Mouse (Mus musculus) CD8-positive naive resting alpha-beta T cell, adult 2 months (primary cell): Measurements from ENCODE around the gene Gspt1.
"Not testable (repeated sequence)": the region's sequence is repeated elsewhere in the genome, so short reads cannot be mapped to it uniquely, and the experiment has no call there.

Experiments used
- DNase-seq, 2 experiments: peaks; one replicate each; pipeline ENCODE4 v3.0.0; 2022; ENCODE audit warnings: low read depth in 2 of 2, low spot score in 2 of 2

Gspt1 gene

DNA sequence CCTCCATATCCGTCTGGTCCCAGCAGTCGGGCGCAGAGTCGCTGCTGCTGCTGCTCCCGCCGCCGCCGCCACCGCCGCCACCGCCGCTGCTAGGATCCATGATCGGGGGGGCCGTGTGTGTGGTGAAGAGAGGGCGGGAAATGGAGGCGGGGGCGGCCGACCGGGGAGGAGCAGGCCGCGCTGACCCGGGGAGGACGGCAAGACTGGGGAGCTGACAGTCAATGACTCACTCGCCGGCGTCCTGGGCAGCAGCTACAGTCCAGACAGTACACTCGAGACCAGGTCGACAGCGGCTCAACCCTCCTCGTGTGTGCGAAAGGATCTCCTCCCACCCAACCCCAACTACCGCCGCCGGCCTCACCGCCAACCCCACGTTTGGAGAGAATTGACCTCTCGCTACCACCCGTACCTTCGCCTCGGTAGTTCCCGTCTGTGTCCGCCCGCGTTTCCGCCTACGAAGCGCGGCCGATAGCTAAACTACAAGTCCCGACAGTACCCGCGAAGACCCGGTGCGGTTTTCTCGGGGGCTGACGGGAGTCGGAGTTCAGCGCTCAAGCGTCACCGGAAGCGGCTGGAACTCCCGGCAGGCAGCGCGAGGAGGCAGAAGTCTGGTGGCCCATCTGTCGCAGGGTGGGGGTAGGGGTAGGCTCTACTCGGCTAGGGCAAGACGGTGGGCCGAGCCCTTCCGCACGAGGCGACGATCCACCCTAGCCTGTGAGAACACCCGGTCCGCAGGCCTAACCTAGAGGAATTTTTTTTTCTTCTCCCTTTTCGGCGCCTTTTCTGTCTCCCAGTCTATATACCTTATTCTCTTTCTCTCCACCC is at the start of gene Gspt1:
TSS of gene Gspt1 (minus strand) at position 428 of the 825 bp plus-strand sequence.
- DNase-seq = peak; percentile 96 to 97

DNA sequence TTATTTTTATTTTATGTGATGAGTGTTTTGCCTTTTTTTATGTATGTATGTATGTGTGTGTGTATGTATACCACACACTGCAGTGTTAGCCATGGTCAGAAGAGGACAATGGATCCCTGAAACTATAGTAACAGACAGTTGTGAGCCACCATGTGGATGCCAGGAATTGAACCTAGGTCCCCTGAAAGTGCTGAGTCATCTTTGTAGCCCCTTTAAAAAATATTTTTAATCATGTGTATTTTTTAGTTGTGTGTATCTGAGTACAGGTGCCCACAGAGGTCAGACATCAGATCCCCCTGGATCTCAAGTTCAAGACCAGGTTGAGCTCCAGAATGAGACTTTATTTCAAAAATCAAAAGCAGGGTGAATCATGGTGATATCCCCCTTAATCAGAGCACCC is 49.6 kb upstream of the Gspt1 start:
- no peak for DNase-seq

DNA sequence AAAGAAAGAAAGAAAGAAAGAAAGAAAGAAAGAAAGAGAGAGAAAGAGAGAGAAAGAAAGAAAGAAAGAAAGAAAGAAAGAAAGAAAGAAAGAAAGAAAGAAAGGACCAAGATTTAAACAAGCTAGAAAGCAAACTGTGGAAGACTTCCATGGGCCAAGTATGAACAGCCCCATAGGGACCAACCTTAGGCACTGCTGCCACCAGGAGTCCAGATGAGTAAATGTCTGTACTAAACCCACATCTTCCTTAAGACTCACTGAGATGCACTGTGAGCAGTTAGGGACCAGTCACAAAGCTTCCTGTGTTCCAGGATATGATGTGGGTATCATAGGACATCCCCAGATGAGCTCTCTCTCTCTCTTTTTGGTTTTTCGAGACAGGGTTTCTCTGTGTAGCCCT is 43.6 kb upstream of the Gspt1 start:
- not testable (repeated sequence) for DNase-seq

DNA sequence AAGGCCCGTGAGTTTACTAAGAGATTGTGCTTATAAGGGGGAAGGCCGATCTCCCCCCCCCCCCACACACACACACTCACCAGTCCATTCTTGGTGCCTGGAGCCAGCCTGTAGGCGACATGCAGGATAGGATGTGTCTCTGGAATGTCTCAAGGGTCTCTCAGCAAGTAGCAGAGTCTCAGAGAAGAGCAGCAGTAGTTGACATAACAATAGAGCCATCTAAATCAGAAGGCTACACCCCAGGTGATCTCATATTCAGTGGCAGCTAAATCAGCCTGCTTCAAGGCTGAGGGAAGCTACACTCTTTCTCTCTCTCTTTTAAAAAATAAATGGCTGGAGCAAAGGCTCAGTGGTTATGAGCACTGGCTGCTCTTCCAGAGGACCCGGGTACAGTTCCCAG is 41.5 kb upstream of the Gspt1 start:
- DNase-seq = not testable (repeated sequence)

DNA sequence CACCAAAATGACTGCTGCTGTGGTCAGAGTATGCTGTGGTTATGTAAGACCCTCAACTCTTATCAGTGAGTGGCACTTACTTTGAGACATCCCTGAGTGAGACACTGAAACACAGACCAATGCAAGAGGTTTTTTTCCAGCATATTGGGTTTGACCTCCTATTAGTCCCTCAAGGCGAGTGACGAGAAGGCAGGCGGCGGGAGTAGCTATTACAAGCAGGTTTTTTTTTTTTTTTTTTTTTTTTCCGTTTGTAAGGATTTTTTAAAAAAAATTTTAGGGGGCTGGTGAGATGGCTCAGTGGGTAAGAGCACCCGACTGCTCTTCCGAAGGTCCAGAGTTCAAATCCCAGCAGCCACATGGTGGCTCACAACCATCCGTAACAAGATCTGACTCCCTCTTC is 34.7 kb upstream of the Gspt1 start:
- not testable (repeated sequence) for DNase-seq

DNA sequence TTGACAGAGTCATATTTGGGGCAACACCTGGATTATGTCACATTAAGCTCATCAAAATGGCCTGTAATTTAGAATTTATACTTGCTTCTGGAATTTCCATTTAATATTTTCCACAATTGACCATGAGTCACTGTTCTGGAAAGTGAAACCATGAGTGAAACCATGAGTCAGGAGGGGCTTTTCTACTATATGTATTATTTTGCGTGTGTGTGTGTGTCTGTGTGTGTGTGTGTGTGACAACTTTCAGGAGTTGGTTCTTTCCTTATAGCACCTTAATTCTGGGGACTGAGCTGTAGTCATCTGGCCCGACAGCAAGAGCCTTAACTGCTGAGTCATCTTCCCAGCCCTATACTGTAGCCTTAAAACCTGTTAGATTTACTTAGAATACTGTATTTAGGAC is 31.8 kb upstream of the Gspt1 start:
- DNase-seq = no peak

DNA sequence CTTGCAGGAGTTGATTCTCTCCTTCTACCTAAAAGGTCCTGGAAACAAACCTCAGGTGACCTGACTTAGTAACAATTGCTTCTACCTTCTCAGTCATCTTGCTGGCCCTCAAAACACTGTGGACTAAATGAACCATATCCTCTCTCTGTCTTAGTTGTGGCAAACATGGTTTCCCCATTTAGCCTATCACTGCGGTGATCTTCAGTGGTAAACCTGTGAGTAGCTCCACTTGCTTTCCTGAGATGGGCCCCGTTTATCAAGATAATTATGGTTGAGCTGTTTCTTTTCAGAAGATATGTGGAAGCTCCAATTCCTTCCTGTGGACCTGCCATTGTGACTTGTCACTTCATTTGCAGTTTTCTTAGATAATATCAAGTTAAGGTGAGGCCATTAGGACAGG is 30.8 kb upstream of the Gspt1 start:
- no peak for DNase-seq

DNA sequence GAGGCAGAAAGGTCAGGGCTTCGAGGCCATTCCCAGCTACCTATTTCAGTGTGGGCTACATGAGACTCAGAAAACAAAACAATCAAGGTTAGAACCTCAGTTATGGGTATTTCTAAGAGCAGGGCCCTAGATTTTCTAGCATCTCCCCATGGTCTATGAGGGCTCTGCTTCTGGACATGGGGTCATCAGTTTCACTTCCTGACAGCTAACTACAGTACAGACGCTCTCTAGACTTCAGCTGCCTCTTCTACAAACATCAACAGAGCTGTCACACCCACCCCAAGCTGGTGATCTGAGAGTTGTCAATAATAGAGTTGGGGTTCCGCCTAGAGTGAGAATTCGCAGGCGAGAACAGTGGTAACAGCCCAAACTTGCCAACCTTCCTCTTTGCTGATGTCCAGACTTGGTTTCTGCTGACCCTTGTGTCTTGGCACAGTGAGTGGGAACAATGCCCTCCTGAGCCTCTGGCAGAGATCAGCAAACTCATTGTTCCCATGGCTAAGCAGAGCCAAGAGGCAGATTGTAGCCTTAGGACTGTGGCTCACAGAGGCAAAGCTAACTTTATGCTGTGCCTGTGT is 28.6 kb upstream of the Gspt1 start:
- DNase-seq = no peak

DNA sequence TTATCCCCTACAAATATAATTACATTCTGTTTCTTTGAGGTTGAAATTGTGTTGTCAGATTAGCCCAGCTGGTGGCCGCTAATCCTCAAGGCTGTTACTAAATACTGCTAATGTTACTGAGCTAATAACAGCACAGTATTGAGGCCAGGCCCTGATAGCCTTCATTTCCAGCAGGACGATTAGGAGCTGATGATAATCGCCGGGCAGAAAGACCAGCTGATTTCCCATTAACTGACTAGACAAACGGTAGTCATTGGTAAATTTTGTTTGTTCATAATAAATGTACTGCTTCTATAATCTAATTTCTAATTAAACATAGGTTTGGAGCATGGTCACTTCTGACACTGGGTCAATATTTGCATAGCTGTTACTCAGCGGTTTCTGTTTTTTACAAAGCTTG is 24.7 kb upstream of the Gspt1 start:
- no peak for DNase-seq

DNA sequence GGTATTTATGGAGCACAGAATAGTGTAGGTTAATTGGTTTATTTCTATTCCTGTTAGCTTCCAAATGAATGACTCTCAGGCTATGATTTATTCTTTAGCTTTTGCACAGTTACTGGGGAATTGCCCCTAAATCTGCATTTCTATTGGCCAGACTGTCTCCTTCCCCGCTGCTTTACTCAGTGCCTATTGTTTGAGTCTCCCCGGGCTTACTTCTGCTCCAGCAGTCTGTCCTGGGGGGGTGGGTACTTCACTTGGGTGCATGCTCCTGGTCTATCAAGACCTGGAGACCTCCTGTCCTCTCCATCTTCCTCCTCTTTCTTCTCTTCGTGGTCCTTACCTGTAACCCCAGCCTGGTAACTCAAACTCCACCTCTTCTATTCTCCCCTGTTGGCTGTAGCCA is 22.8 kb upstream of the Gspt1 start:
- no peak for DNase-seq

DNA sequence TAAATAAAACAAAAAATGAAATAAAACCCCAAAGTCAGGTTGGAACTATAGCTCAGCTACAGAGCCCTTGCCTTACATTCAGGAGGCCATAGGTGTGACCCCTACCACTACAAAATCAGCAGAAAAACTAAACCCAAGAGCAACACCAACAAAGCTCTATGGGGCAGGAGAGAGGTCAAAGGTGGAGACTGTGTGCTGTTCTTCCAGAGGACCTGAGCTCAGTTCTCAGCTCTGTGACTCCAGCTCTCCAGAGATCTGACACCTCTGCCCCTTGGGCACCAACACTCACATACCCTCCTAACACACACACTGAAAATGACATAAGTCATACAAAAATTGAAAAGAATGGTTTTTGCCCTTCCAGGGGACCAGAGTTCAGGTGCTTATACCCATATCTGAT is 16.9 kb upstream of the Gspt1 start:
- DNase-seq = no peak

DNA sequence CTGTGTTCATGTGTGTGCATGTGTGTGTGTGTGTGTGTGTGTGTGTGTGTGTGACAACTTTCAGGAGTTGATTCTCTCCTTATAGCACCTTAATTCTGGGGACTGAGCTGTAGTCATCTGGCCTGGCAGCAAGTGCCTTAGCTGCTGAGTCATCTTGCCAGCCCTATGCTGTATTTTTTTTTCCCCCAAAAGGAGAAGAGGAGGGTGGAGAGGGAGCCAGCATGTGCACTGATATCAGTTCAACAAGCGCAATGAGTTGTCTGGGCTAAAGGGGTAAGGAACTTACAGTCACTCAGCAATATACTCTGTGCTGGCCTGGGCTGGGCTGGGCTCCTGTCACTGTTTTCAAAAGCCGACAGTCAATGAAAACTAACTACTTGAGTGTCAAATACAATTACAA is 16.5 kb upstream of the Gspt1 start:
- no peak for DNase-seq

DNA sequence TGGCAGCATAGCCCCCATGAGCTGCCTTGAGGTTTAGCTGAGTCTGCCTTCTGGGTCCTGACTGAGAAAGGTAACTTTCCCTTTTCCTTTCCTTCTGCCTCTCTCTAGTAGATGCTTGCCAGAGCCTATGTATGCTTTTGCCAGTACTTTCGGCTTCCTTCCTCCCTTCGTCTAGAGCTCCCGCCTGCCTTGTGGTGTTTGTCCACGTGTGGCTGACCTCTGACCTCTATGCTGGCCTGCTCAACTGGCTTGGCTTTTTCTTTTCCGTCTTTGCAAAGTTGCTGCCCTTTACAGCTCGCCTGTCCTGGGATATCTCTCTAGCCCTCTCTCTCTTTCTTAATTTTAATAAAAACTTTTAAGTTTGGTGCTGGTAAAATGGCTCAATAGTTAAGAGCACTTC is 15.7 kb upstream of the Gspt1 start:
- DNase-seq = no peak

DNA sequence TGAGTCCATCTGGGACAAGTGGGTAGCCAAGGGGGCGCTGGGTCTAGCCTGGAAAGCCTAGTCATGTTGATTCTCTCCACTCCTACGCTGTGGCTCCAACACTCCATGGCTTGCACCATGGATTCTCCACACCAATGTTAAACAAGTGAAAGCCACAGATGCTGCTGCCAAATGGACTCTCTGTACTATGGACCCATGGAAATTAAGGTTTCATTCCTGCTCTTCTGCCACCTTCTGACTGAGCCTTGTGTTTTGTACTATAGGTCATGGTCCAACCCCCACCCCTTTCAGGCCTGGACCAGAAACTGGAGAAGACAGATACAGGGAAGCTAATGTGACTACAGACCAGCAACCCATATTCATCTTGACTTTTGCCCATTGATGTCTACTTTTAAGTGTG is 12.4 kb upstream of the Gspt1 start:
- no peak for DNase-seq

DNA sequence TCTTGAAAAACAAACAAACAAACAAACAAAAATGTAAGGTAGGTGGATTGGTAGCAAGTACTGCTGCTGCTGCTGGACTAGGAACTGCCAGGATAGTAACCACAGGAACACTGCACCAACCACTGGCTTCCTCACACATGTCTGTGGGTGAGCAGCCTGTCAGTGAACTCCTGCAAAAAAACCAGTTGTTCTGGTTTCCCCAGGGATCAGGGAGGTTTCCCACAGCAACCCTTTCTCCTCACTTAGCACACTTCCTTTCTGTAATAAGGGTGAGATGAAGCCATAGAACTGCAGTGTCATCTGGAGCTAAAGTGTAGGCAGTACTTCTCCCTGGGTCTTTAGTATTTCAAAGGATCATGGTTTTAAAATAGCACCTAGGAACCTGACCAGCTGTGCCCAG is 9.1 kb upstream of the Gspt1 start:
- no peak for DNase-seq

DNA sequence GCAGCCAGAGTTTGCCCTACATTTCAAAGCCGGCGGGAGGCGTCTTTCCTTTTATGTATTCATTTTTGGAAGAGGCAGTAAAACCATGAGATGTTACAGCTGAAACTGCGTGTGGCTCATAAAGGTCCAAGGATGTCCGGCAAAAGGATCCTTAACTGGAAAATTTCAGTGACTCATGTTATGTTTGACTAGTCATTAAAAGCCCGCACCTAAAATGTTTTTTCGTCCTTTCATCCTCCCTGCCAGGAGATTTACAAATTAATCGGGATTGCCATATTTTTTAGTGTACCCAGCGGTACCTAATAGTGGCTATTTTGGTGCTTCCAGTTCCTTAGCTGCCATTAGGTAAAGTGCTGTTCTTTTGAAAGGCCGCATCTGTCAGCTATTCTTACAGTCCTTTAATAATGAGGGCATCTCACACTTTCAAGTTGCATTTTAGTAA is 619 bp upstream of the Gspt1 start:
- DNase-seq = no peak

DNA sequence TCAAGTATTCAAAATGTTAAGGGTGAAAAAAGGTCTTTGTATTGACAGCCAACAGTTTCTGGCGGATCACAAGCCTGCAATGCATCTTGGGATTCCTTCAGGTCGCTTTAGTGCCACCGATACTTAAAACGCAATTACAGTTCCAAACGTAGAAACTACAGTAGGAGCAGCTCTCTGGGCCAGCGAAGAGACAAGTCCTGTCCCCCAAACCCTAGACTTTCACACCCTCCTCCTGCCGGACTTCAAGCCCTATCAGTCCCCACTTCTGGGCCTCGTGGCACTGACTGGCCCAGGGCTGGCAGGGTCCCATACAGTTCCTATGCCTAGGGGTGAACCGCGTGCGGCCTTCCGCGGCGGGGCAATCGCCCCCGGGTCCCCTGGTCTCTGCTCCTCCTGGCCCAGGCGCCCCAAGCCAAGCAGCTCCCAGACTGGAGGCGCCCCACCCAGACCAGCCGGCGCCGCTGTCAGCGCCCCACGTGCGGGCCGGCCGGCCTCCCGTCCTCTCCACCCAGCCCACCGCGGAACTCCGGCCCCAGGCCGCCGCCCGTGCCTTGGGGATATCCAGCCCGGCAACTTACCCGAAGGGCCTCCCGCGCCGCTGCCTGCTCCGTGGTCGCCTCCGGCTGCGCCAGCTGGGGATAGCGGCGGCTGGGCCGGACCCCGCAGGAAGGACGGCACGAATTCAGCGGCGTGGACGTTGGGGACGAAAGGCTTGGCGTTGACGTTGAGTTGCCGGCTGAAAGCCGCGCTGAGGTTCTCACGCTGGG is 877 bp downstream of the Gspt1 start:
- peak; percentile 29 to 36 for DNase-seq

DNA sequence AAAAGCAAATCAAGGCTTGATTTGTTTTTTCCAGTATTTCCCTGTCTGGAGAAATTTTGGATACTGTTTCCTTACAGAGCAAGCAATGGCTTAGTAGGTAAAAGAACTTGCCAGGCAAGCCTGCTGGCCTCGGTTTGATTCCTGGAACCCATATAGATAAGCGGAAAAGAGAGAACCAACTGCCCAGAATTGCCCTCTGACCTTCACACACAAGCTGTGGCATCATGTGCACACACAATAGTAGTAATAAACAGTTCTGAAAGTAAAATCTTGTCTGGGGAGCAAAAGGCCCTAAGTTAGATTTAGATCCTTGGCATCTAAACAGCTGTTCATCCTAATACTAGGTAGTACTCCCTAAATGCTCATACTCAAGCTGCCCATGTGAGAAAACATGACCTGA is 6.3 kb downstream of the Gspt1 start:
- DNase-seq = no peak

DNA sequence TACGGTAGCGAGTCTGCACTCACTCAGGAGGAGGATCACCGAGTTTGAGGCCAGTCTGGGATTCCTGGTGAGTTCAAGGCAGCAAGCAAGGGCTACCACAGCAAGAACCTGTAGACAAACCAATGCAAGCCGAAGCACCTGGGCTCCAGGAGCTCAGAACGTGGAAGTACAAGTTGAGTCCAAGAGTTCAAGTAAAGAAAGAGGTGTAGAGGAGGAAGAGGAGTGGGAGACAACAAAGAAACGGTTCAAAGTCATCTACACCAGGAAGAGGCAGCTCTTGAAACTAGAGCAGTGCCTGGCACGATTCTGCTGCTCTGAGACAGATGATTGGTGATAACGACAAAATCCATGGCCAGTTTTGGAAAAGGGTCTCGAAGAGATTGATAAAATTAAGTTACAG is 8.4 kb downstream of the Gspt1 start:
- no peak for DNase-seq

DNA sequence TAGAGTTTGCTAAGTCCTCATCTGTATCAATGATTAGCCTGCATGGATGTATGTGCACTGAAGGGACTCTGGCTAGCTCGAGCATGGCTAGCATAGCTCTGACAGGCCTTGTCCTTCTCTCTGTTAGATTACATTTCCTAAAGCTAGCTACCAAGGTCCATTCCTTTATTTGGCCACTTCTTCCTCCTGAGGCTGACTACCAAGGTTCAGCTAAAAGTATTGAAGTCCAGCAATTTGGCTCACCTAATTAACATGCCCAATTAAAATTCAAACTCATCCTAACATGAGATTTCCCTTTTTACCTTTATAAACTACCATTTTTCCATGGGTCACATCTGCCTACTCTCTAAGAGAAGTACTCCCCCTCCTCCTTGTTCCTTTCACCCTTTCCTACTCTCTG is 11.7 kb downstream of the Gspt1 start:
- no peak for DNase-seq

DNA sequence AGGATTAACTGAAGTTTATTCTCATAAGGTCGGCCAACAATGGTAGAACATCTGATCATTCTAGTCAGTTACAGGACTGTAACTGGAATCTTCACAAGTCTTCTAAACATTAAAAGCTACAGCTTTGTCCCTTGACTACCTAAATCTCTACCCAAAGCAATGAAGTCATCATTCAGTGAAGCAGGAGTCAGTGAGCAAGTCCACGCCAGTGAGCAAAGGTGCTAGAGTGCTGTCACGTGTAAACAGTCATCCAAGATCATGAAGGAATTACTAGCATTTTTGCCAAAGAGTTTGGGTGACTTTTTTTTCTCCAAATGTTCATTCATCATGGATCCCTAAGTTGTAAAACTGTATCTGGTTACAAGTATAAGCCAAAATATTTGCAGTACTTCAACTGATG is 36.3 kb downstream of the Gspt1 start:
- DNase-seq = no peak
